In the genomic region with DNA sequence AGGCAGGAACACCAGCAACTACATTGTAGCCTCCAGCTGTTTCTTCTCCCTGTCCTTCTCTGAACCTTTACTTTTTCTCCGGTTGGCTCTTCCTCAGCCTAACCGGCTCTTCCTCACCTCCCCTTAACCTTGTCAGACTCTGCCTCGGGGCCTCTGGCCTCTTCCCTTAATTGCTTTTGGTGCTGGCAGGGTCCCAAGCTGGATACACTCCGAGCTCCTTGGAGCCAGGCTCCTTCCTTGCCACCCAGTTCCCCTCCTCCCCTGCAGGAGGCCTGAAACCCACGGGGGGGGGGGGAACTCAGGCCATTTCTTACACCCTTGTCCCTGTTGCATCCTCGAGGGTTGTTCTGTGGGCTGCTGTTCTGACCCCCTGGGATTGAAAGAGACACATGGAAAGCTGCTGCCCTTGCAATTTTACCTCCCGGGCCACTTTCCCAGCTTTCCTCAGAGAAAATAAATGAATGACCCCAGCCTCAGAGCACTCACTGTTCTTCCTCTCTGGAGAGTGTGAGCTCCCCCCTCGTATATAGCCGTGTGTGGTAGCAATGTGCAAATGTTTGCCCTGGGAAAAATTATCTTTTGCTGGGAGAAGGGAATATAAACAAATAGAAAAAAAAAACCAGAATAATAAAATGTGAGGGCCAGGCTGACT, we compare ENCODE assay signal across 9 mouse cellular contexts. TPM values are rescaled to one million over a fixed set of nuclear protein-coding genes. Genes with fewer than 3 reads are reported as not detected.
A peak's percentile ranks its signal among the peaks of the same experiment; 100 is the strongest.
DNase-seq lines count a peak whose midpoint lies in the region; ATAC-seq and TF ChIP-seq lines count a peak whose summit lies in the region.
"Had no signal": no experiment of that assay in that cellular context is flagged by ENCODE, and none has a peak within 500 bp of the region (broad histone marks: within the 10 kb centered on the region; RNA-seq: fewer than 3 reads in every experiment).

No protein-coding gene starts in this region.

- H3K27me3 ChIP-seq in lung, embryonic 15.5 days: peaks cover 82% of the 10 kb centered on the region
- H3K27me3 ChIP-seq in forebrain, embryonic 11.5 days (ENCODE audit: control insufficient read depth, insufficient read depth, low read length): no peaks in the 10 kb centered on the region; the same call in 1 of the 2 replicates
- peaks cover 77% of the 10 kb centered on the region for H3K27me3 ChIP-seq in kidney, embryonic 15.5 days
- no peaks in the 10 kb centered on the region for H3K27me3 ChIP-seq in neural tube, embryonic 15.5 days (replicated peaks)

- no peaks in the 10 kb centered on the region for H3K36me3 ChIP-seq in lung, embryonic 15.5 days
- H3K36me3 ChIP-seq in forebrain, embryonic 11.5 days (ENCODE audit: control insufficient read depth, insufficient read depth, low read length): no peaks in the 10 kb centered on the region
- no peaks in the 10 kb centered on the region for H3K36me3 ChIP-seq in kidney, embryonic 15.5 days
- no peaks in the 10 kb centered on the region for H3K36me3 ChIP-seq in neural tube, embryonic 15.5 days

- no peak overlapping the region for H3K9ac ChIP-seq in lung, embryonic 15.5 days
- H3K9ac ChIP-seq in forebrain, embryonic 11.5 days (ENCODE audit: low read length): peak overlapping the region; percentile 86
- no peak overlapping the region for H3K9ac ChIP-seq in kidney, embryonic 15.5 days
- peak overlapping the region; percentile 82 for H3K9ac ChIP-seq in neural tube, embryonic 15.5 days (replicated peaks)

- H3K9me3 ChIP-seq in lung, embryonic 15.5 days: no peaks in the 10 kb centered on the region
- no peaks in the 10 kb centered on the region for H3K9me3 ChIP-seq in forebrain, embryonic 11.5 days (ENCODE audit: control insufficient read depth, low read length)
- H3K9me3 ChIP-seq in kidney, embryonic 15.5 days (replicated peaks): no peaks in the 10 kb centered on the region
- no peaks in the 10 kb centered on the region for H3K9me3 ChIP-seq in neural tube, embryonic 15.5 days (replicated peaks)

- H3K4me1 ChIP-seq in lung, embryonic 15.5 days: peaks cover 27% of the 10 kb centered on the region
- 0 out of 2 replicates have a peak, but pooled peaks cover 2% of the 10 kb centered on the region for H3K4me1 ChIP-seq in lung, adult 2 months (ENCODE audit: control insufficient read depth, insufficient read depth, low read length)
- peaks cover 19% of the 10 kb centered on the region for H3K4me1 ChIP-seq in forebrain, embryonic 11.5 days (replicated peaks; ENCODE audit: control insufficient read depth, insufficient read depth, low read length)
- H3K4me1 ChIP-seq in kidney, embryonic 15.5 days: peaks cover 66% of the 10 kb centered on the region
- H3K4me1 ChIP-seq in neural tube, embryonic 15.5 days: peaks cover 57% of the 10 kb centered on the region

- no peak overlapping the region for H3K4me3 ChIP-seq in lung, embryonic 15.5 days
- H3K4me3 ChIP-seq in lung, adult 2 months (replicated peaks; ENCODE audit: extremely low read depth, low read depth, low read length): no peak overlapping the region
- peak overlapping the region; percentile 81 for H3K4me3 ChIP-seq in forebrain, embryonic 11.5 days (ENCODE audit: low read depth, low read length)
- H3K4me3 ChIP-seq in kidney, embryonic 15.5 days (replicated peaks): no peak overlapping the region
- peak overlapping the region; percentile 78 for H3K4me3 ChIP-seq in neural tube, embryonic 15.5 days (replicated peaks)

- TF ChIP-seq POLR2A in lung, adult 2 months (IDR thresholded peaks at IDR 0.05; ENCODE audit: borderline replicate concordance, extremely low read depth, low read depth, low read length): no peak

- TF ChIP-seq CTCF in lung, adult 2 months (IDR thresholded peaks at IDR 0.05; ENCODE audit: insufficient read depth, low read length): no peak

- under 1% methylated on average over 9 of the region's 9 CpGs for WGBS in lung, embryonic 15.5 days
- WGBS in lung, adult 2 months: 4% methylated on average over 9 of the region's 9 CpGs
- 7% methylated on average over 9 of the region's 9 CpGs for WGBS in forebrain, embryonic 11.5 days
- 2% methylated on average over 9 of the region's 9 CpGs for WGBS in kidney, embryonic 15.5 days
- WGBS in neural tube, embryonic 15.5 days: under 1% methylated on average over 9 of the region's 9 CpGs

- ATAC-seq in lung, embryonic 15.5 days (ENCODE audit: borderline replicate concordance, extremely low read depth, low FRiP score, low TSS enrichment): peak; percentile 20; the same call in 1 of the 2 replicates
- ATAC-seq in forebrain, embryonic 11.5 days (replicated peaks; ENCODE audit: low FRiP score): no peak
- ATAC-seq in kidney, embryonic 15.5 days (replicated peaks; ENCODE audit: low FRiP score): no peak
- ATAC-seq in neural tube, embryonic 15.5 days (ENCODE audit: low FRiP score): no peak
- no peak for ATAC-seq in megakaryocyte-erythroid progenitor cell, adult 5-6 weeks (replicated peaks; ENCODE audit: low FRiP score, low TSS enrichment, poor library complexity, severe bottlenecking)
- ATAC-seq in monocyte, adult 5-6 weeks (replicated peaks; ENCODE audit: insufficient number of reproducible peaks, low FRiP score, low TSS enrichment, poor library complexity, severe bottlenecking): no peak

- H3K4me2 ChIP-seq in lung, embryonic 15.5 days: peak overlapping the region; percentile 99
- H3K4me2 ChIP-seq in forebrain, embryonic 11.5 days (ENCODE audit: low read depth, low read length, severe bottlenecking): peak overlapping the region; percentile 91
- peak overlapping the region; percentile 99 for H3K4me2 ChIP-seq in kidney, embryonic 15.5 days
- peak overlapping the region; percentile 83 for H3K4me2 ChIP-seq in neural tube, embryonic 15.5 days

- H3K27ac ChIP-seq in lung, embryonic 15.5 days: no peak overlapping the region
- peak overlapping the region; percentile 77; the same call in 1 of the 2 replicates for H3K27ac ChIP-seq in forebrain, embryonic 11.5 days (ENCODE audit: low read depth, low read length)
- H3K27ac ChIP-seq in kidney, embryonic 15.5 days: peak overlapping the region; percentile 54
- H3K27ac ChIP-seq in neural tube, embryonic 15.5 days (replicated peaks): peak overlapping the region; percentile 97

- no peak for DNase-seq in lung, adult 2 months
- no peak for DNase-seq in forebrain, embryonic 11.5 days (ENCODE audit: low spot score)
- no peak for DNase-seq in left cerebral cortex, adult 8-10 months (ENCODE audit: low spot score in 2 of 2)

RNA-seq across cellular contexts. Expression of a gene that starts 1.2 kb away (rescaled TPM):
- polyA plus RNA-seq in lung, embryonic 15.5 days (2015; fragmentation: Nextera tagmentation; extraction: Ambion mirVana): 1.2 and 2.1 TPM in 2 replicates
- 0.25 TPM in 2 replicates for polyA plus RNA-seq in lung, adult 2 months (2012; rRNA removed)
- polyA plus RNA-seq in forebrain, embryonic 11.5 days (2014; fragmentation: Nextera tagmentation; extraction: Ambion mirVana): 19.1 and 25.1 TPM in 2 replicates
- 2.5 and 3.3 TPM in 2 replicates for polyA plus RNA-seq in kidney, embryonic 15.5 days (2015; fragmentation: Nextera tagmentation; extraction: Ambion mirVana)
- polyA plus RNA-seq in neural tube, embryonic 15.5 days (2015; fragmentation: Nextera tagmentation; extraction: Ambion mirVana): 43.2 and 52.5 TPM in 2 replicates
- total RNA-seq in megakaryocyte-erythroid progenitor cell, adult 5-6 weeks (2014; fragmentation: Nextera tagmentation): not detected in 2 replicates
- not detected in 2 replicates for total RNA-seq in megakaryocyte-erythroid progenitor cell, adult 5-6 weeks (2017)
- 10 to 100 TPM; 38.7 to 48.6 (median 46.1) TPM for total RNA-seq in left cerebral cortex, adult 8-10 months (2022)
- total RNA-seq in monocyte, adult 5-6 weeks (2017): not detected in 3 replicates
- total RNA-seq: MEL had no signal

Comparison
In these comparisons a context has a peak if more than half of its experiments do, and no peak if none do; other contexts are left out.
1. H3K4me3 ChIP-seq: peak in forebrain, embryonic 11.5 days (single experiment) and neural tube, embryonic 15.5 days (single experiment); none in lung, embryonic 15.5 days (single experiment), lung, adult 2 months (single experiment) and kidney, embryonic 15.5 days (single experiment).
2. H3K9ac ChIP-seq: peak in forebrain, embryonic 11.5 days (single experiment) and neural tube, embryonic 15.5 days (single experiment); none in lung, embryonic 15.5 days (single experiment) and kidney, embryonic 15.5 days (single experiment).
3. Peak in every context shown above with its lines, with median percentiles within 50 percentile points of each other: H3K4me2 ChIP-seq.